Mouse (Mus musculus) ovary, postnatal 10 days (tissue): ENCODE results near the gene Pde4a.

Source experiments
- DNase-seq: peaks from one replicate; pipeline ENCODE4 v3.0.0; 2022; ENCODE audit warnings: low spot score

Gene Pde4a

DNA sequence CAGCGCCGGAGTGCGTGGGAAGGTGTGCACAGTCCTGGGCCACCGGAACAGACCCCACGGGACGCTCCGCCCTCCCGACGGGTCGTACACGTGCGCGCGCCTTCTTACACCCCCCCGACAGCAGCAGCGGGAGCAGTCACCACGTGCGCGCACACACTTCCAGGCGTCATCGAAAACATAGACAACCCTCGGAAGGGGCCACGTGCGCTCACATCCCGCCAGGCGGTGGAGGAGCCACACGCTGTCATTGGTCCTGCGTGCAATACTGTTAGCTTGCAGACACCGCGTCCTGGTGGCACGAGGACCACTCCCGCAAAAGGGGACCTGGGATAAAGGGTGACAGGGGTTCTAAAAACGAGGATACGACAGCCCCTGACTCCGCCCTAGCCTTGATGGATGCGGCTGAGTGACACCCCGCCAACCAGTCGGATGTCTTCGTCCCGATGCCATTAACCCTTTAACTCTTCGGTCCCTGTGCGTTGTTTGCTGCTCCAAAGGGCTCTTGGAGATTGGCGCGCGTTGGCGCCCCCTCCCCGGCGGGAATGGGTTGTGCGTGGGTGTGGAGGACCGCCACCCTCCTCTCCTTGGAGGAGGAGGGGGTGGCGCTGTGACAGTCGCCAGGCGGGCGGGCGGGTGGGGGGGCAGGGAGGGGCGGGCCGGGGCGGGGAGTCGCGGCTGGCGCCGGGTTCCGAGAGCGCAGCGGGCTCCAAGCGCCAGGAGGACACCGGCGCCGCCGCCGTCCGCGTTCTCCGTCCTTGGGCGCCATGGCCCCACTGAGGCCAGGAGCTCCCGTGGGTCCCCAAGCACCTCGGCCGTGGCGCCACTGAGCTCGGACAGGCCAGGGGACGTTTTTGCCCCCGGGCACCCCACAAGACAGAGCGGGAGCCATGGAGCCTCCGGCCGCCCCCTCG is at the start of gene Pde4a:
Gene Pde4a, plus strand, starts transcription at position 674 of the 911 bp plus-strand sequence.
- no peak for DNase-seq

GRCm38 (mm10) chr9:21117073-21117472 is 48.4 kb upstream of the Pde4a start:
- no peak for DNase-seq

GRCm38 (mm10) chr9:21121483-21121882 is 44.0 kb upstream of the Pde4a start:
- no peak for DNase-seq

GRCm38 (mm10) chr9:21124837-21125236 is 40.7 kb upstream of the Pde4a start:
- DNase-seq = no peak

DNA sequence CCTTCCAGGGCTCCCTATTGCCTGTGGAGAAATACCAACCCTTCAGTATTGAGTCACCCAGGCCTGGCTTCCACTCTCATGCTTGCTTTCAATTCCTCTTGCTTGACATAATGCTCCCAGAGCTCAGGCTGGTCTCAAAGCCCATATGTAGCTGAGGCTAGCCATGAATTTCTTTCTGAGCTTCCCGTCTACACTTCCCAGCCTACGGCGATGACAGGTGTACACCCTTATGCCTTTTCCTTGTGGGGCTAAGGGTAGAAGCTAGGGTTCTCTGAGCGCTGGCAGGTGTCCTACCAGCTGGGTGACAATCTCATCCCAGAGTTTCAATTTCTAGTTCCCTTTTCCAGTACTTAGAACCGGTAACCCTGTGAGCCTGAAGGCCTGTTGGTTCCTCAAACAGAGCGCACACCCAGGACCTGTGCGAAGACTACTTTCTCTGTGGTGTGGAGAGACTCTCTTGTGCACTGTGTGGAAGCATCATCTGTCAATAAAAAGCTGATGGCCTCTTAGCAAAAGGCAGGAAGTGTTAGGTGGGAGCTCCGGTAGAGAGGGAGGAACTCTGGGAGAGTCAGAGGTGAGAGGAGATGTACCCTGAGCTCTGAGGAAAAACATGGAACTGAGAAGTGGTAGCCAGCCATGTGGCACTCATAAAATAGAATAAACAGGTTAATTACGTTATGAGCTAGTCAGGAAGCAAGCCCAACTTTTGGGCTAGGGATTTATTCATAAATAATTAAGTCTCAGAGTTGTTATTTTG is 39.8 kb upstream of the Pde4a start:
- no peak for DNase-seq

GRCm38 (mm10) chr9:21126259-21126627 is 39.3 kb upstream of the Pde4a start:
- DNase-seq = no peak

- peak; percentile 64 for DNase-seq
Measured at GRCm38 (mm10) chr9:21131059-21131956, 34.2 kb upstream of the Pde4a start, which contains the start of gene Tyk2. TSS of gene Tyk2 (minus strand) at chr9:21131243.

DNA sequence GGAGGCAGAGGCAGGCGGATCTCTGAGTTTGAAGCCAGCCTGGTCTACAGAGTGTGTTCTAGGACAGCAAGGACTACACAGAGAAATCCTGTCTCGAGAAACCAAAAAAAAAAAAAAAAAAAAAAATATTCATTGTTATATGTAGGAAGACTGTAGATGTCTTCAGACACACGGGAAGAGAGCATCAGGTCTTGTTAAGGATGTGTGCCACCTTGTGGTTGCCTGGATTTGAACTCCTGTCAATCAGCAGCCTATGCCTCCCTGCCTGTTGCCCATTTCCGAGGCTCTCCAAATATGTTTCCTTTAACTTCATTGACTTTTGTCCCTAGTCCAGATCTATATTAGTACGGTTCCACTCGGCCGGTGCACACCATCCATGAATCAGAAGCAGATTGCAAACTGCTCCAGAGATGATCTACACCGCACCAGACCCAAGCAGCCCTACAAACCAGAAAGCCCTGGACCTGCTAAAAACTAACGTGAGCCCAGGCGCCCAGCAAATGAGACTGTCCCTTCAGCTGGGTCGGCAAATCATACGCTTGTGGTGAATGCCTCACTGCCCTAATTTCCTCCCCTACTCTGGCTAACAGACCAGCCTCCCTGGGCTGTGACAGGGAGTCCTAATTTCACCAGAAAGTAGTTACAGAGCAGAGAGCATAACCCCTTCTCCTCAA is 33.3 kb upstream of the Pde4a start:
- DNase-seq = no peak

- DNase-seq = no peak
Measured at GRCm38 (mm10) chr9:21133064-21133707, 32.3 kb upstream of the Pde4a start.

DNA sequence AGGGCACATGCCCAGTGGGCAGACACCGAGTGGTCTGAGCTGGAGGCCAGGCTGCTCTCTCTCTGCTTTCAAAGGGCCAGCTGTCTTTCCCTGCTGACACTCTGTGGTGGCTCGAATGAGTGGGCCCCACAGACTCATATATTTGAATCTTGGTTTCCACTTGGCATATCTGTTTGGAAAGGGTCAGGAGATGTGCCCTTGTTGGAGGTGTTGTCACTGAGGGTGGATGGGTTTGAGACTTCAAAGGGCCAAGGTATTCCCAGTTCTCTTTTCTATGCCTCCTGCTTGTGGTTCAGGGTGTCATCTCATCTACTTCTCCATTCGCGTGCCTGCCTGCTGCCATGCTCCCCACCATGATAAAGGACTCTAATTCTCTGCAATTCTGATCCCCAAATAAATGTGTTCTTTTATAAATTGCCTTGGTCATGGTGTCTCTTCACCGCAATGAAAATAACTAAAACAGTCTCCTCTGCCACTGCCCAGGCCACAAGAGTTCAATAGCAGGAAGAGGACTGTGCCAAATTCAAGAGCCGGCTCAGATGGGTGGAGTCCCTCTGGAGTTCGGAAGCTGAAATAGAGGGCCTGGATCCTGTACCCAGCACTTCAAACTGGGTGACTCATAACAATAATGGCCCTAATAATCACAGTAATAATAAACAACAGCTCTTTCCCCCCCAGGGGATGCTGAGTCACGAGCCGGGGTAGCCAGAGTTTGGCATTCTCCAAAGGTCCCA is 30.8 kb upstream of the Pde4a start:
- DNase-seq = no peak

DNA sequence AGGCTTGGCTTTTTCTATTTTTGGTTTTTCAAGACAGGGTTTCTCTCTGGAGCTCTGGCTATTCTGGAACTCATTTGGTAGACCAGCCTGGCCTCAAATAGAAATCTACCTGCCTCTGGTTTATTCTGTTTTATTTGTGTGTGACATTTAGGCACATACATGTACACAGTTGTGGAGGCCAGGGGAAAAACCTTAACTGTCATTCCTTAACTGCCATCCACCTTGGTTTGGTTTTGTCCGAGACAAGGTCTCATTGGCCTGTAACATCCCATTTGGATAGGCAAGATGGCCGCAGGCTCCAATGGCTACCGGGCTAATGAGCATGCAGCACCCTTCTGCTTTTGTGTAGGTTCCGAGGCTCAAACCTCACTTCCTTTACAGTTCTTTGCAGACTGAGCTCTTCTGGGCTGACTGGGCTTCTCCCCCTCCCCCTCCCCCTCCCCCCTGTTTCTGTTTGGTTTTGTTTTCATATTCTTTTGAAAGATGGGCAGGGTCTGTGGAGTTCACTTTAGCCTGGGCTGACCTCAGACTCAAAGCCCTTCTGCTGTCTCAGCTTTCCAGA is 30.1 kb upstream of the Pde4a start:
- DNase-seq = no peak

DNA sequence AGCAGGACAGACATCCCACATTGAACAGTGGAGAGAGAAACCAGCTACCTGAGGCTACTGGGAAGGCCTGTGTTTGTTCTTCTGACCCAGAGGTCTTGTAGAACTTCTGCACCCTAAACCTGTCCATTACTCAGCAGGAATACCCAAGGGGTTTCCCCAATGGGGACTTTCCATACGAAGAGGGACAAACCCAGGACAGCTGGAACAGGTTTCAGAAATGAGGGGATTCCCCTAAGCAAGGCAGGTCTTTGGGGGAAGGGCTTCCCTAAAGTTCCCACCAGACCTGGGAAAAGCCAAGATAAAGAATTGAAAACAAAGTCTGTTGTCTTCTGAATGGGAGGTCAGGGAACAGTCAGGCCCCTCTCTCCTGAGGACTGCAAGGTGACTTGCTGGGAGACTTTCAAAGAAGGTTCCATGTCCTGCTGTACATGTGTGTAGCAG is 29.6 kb upstream of the Pde4a start:
- no peak for DNase-seq

GRCm38 (mm10) chr9:21136401-21136800 is 29.1 kb upstream of the Pde4a start:
- no peak for DNase-seq

GRCm38 (mm10) chr9:21137229-21137628 is 28.3 kb upstream of the Pde4a start:
- DNase-seq = no peak

GRCm38 (mm10) chr9:21138386-21138785 is 27.1 kb upstream of the Pde4a start:
- no peak for DNase-seq

GRCm38 (mm10) chr9:21141922-21142321 is 23.6 kb upstream of the Pde4a start:
- no peak for DNase-seq

DNA sequence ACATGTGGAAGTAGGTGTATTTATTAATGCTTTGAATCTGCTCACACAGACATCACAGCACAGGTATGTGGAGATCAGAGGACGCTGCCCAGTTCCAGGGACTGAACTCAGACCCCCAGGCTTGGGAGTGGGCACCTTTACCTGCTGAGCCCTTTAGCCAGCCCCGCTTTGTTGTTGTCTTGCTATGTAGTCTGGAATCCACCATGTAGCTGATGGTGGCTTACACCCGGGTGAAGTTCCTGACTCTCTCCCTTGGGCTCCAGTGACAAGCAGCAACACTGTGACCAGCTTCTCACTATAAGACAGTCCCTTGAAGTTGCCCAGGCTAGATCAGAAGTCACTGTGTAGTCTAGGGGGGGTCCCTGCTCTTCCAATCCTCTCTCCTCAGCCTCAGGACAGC is 21.2 kb upstream of the Pde4a start:
- no peak for DNase-seq

DNA sequence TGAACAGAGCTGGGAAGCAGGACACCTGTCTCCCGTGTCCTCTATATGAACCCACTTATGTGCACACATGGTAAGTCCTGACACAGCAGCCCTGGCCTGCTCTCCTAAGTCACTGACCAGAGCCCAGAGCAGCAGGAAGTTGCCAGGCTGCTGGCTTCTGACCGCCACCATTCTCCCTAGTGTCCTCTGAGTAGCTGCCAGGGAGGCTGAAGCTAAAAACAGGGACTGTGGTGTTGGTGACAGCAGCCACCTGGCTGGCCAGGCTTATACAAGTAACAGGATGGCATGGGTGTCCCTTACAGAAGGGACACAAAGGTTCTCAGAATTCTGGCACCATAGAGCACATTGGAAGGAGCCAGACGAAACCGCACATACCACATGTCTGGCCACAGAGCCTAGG is 20.1 kb upstream of the Pde4a start:
- no peak for DNase-seq

DNA sequence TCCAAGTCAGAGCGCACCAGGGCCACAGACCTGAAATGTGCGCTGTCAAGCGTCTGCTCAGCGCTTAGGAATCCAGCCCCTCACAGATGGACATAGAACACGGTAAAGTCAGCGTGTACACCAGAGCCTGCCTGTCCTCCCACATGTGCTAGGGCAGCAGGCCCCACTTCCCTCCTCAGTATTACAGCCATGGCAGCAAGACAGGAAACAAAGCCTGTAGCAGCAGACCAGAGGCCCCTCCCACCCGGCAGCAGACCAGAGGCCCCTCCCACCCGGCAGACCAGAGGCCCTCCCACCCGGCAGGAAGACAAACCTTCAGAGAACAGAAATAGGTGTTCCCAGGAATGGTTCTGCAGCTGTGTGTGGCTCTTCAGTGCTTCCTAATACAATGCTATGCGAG is 18.8 kb upstream of the Pde4a start:
- no peak for DNase-seq

DNA sequence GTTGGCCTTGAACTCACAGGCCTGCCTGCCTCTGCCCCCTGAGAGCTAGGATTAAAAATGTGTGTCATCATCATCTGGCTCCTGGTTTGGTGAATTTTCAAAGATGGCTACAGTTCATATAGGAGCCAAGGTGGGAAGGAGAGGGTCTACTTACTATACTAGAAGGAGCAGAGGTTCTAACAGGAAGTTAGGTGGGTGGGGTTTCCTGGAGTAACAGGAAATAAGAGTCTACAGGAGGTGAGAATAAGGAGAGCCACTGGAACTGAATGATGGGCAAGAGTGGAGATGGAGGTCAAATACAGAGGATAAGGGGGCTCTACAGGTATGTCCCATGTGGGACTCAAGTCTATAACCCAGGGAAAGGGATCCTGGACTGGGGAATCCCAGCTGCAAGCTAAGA is 17.1 kb upstream of the Pde4a start:
- DNase-seq = no peak
